Mouse (Mus musculus): Measurements from ENCODE around the gene Pak1. TPM values are rescaled to one million over a fixed set of nuclear protein-coding genes. Genes with fewer than 3 reads are reported as not detected.
"Not testable (repeated sequence)": the region's sequence is repeated elsewhere in the genome, so short reads cannot be mapped to it uniquely, and the experiment has no call there.

Pak1 gene
- polyA plus RNA-seq, 1 experiment from 2014 or later: 143 TPM

GRCm38 (mm10) chr7:97838574-97838973 is 50.2 kb downstream of the Pak1 start:
- H3K4me1 ChIP-seq: 0 out of 2 replicates have a peak, but pooled peaks cover 4% of the 10 kb centered on the region
- no peak overlapping the region for H3K4me3 ChIP-seq
- no peak overlapping the region for H3K9ac ChIP-seq (replicated peaks)
- no peaks in the 10 kb centered on the region for H3K27me3 ChIP-seq
- no peak overlapping the region for H3K4me2 ChIP-seq (replicated peaks)
- no peak overlapping the region for H3K27ac ChIP-seq (replicated peaks)
- ATAC-seq (replicated peaks): no peak
- H3K9me3 ChIP-seq: no peaks in the 10 kb centered on the region
- no peaks in the 10 kb centered on the region for H3K36me3 ChIP-seq

- H3K4me2 ChIP-seq (replicated peaks): no peak overlapping the region
- H3K27ac ChIP-seq (replicated peaks): no peak overlapping the region
- H3K9ac ChIP-seq (replicated peaks): no peak overlapping the region
- ATAC-seq (replicated peaks): no peak
- WGBS: 70% methylated on average over 5 of the region's 5 CpGs
- no peaks in the 10 kb centered on the region for H3K27me3 ChIP-seq
- H3K36me3 ChIP-seq: no peaks in the 10 kb centered on the region
- peaks cover 25% of the 10 kb centered on the region for H3K4me1 ChIP-seq
- H3K9me3 ChIP-seq: no peaks in the 10 kb centered on the region
- H3K4me3 ChIP-seq: no peak overlapping the region
Measured at GRCm38 (mm10) chr7:97841311-97841710, 53.0 kb downstream of the Pak1 start.

GRCm38 (mm10) chr7:97842332-97842731 is 54.0 kb downstream of the Pak1 start:
- no peaks in the 10 kb centered on the region for H3K9me3 ChIP-seq
- H3K27me3 ChIP-seq: no peaks in the 10 kb centered on the region
- peaks cover 28% of the 10 kb centered on the region for H3K4me1 ChIP-seq
- no peaks in the 10 kb centered on the region for H3K36me3 ChIP-seq
- H3K9ac ChIP-seq (replicated peaks): peak overlapping the region; percentile 91; the same call in 1 of the 2 replicates
- H3K4me3 ChIP-seq: peak overlapping the region; percentile 67
- peak; percentile 34 for ATAC-seq (replicated peaks)
- 64% methylated on average over 2 of the region's 2 CpGs for WGBS
- peak overlapping the region; percentile 65 for H3K4me2 ChIP-seq (replicated peaks)
- peak overlapping the region; percentile 95 for H3K27ac ChIP-seq (replicated peaks)

- 1% methylated on average over 22 of the region's 22 CpGs for WGBS
- Histone ChIP-seq H3K4me1 (peaks cover 28% of the 10 kb centered on the region), H3K36me3 (no peaks in the 10 kb centered on the region), H3K9me3 (no peaks in the 10 kb centered on the region), H3K4me3 (peak overlapping the region; percentile 67), H3K27ac (replicated peaks) (peak overlapping the region; percentile 95), H3K27me3 (no peaks in the 10 kb centered on the region), H3K9ac (replicated peaks) (peak overlapping the region; percentile 91), H3K4me2 (replicated peaks) (peak overlapping the region; percentile 65)
- ATAC-seq (replicated peaks): peak; percentile 98
Measured at GRCm38 (mm10) chr7:97842806-97843570, 54.6 kb downstream of the Pak1 start.

GRCm38 (mm10) chr7:97844419-97844818 is 56.1 kb downstream of the Pak1 start:
- WGBS: 84% methylated on average over 3 of the region's 3 CpGs
- H3K4me1 ChIP-seq: peaks cover 28% of the 10 kb centered on the region
- 0 out of 2 replicates have a peak overlapping the region, but pooled peaks have one; percentile 91 for H3K9ac ChIP-seq (replicated peaks)
- no peaks in the 10 kb centered on the region for H3K9me3 ChIP-seq
- peaks cover 3% of the 10 kb centered on the region; the same call in 1 of the 2 replicates for H3K36me3 ChIP-seq
- H3K4me2 ChIP-seq (replicated peaks): peak overlapping the region; percentile 65
- H3K4me3 ChIP-seq: peak overlapping the region; percentile 67
- H3K27me3 ChIP-seq: no peaks in the 10 kb centered on the region
- no peak overlapping the region for H3K27ac ChIP-seq (replicated peaks)
- no peak for ATAC-seq (replicated peaks)

- Histone ChIP-seq H3K36me3 (peaks cover 3% of the 10 kb centered on the region; the same call in 1 of the 2 replicates), H3K27me3 (no peaks in the 10 kb centered on the region), H3K4me2 (replicated peaks) (no peak overlapping the region), H3K4me1 (peaks cover 28% of the 10 kb centered on the region), H3K4me3 (no peak overlapping the region), H3K9ac (replicated peaks) (no peak overlapping the region), H3K9me3 (no peaks in the 10 kb centered on the region), H3K27ac (replicated peaks) (no peak overlapping the region)
- WGBS: 79% methylated on average over 2 of the region's 2 CpGs
- ATAC-seq (replicated peaks): no peak
Measured at GRCm38 (mm10) chr7:97845546-97845945, 57.2 kb downstream of the Pak1 start.

- Histone ChIP-seq H3K4me2 (replicated peaks) (no peak overlapping the region), H3K4me3 (no peak overlapping the region), H3K27ac (replicated peaks) (no peak overlapping the region), H3K27me3 (no peaks in the 10 kb centered on the region), H3K9me3 (no peaks in the 10 kb centered on the region), H3K36me3 (peaks cover 3% of the 10 kb centered on the region; the same call in 1 of the 2 replicates), H3K4me1 (peaks cover 28% of the 10 kb centered on the region), H3K9ac (replicated peaks) (no peak overlapping the region)
- no peak for ATAC-seq (replicated peaks)
Measured at GRCm38 (mm10) chr7:97846539-97846938, 58.2 kb downstream of the Pak1 start.

GRCm38 (mm10) chr7:97849557-97849956 is 61.2 kb downstream of the Pak1 start:
- H3K27me3 ChIP-seq; H3K36me3 ChIP-seq; H3K4me2 ChIP-seq (replicated peaks); ATAC-seq (replicated peaks); H3K4me3 ChIP-seq; H3K9me3 ChIP-seq; H3K27ac ChIP-seq (replicated peaks); H3K9ac ChIP-seq (replicated peaks): not testable (repeated sequence)
- peaks cover 16% of the 10 kb centered on the region for H3K4me1 ChIP-seq
- 74% methylated on average over 3 of the region's 3 CpGs for whole genome bisulfite sequencing

GRCm38 (mm10) chr7:97850331-97850730 is 62.0 kb downstream of the Pak1 start:
- 81% methylated on average over 3 of the region's 3 CpGs for WGBS
- Histone ChIP-seq H3K4me3 (no peak overlapping the region), H3K27ac (replicated peaks) (no peak overlapping the region), H3K4me1 (peaks cover 9% of the 10 kb centered on the region; the same call in 1 of the 2 replicates), H3K36me3 (peaks cover 6% of the 10 kb centered on the region; the same call in 1 of the 2 replicates), H3K9me3 (no peaks in the 10 kb centered on the region), H3K4me2 (replicated peaks) (no peak overlapping the region), H3K27me3 (no peaks in the 10 kb centered on the region), H3K9ac (replicated peaks) (no peak overlapping the region)
- no peak for ATAC-seq (replicated peaks)

GRCm38 (mm10) chr7:97863512-97863911 is 75.2 kb downstream of the Pak1 start:
- H3K9ac ChIP-seq (replicated peaks): no peak overlapping the region
- H3K4me2 ChIP-seq (replicated peaks): no peak overlapping the region
- 83% methylated on average over 3 of the region's 3 CpGs for WGBS
- H3K27ac ChIP-seq (replicated peaks): no peak overlapping the region
- H3K4me1 ChIP-seq: no peaks in the 10 kb centered on the region
- H3K27me3 ChIP-seq: no peaks in the 10 kb centered on the region
- no peak for ATAC-seq (replicated peaks)
- H3K9me3 ChIP-seq: no peaks in the 10 kb centered on the region
- H3K36me3 ChIP-seq: peaks cover 12% of the 10 kb centered on the region; the same call in 1 of the 2 replicates
- H3K4me3 ChIP-seq: no peak overlapping the region

GRCm38 (mm10) chr7:97864531-97864930 is 76.2 kb downstream of the Pak1 start:
- no peaks in the 10 kb centered on the region for H3K9me3 ChIP-seq
- peaks cover 12% of the 10 kb centered on the region; the same call in 1 of the 2 replicates for H3K36me3 ChIP-seq
- no peak overlapping the region for H3K4me2 ChIP-seq (replicated peaks)
- H3K4me1 ChIP-seq: no peaks in the 10 kb centered on the region
- no peak overlapping the region for H3K27ac ChIP-seq (replicated peaks)
- H3K27me3 ChIP-seq: no peaks in the 10 kb centered on the region
- 76% methylated on average over 1 of the region's 1 CpGs for WGBS
- ATAC-seq (replicated peaks): no peak
- H3K4me3 ChIP-seq: no peak overlapping the region
- H3K9ac ChIP-seq (replicated peaks): no peak overlapping the region

GRCm38 (mm10) chr7:97867866-97868265 is 79.5 kb downstream of the Pak1 start:
- Histone ChIP-seq H3K4me1 (peaks cover 8% of the 10 kb centered on the region; the same call in 1 of the 2 replicates), H3K4me3 (no peak overlapping the region), H3K27me3 (no peaks in the 10 kb centered on the region), H3K4me2 (replicated peaks) (no peak overlapping the region), H3K9me3 (no peaks in the 10 kb centered on the region), H3K27ac (replicated peaks) (no peak overlapping the region), H3K36me3 (peaks cover 12% of the 10 kb centered on the region; the same call in 1 of the 2 replicates), H3K9ac (replicated peaks) (no peak overlapping the region)
- 79% methylated on average over 5 of the region's 5 CpGs for WGBS
- ATAC-seq (replicated peaks): no peak

Measured in forebrain, embryonic 15.5 days (tissue).